Mouse (Mus musculus): ENCODE measurements around the gene Atf3. TPM values are rescaled to one million over a fixed set of nuclear protein-coding genes. Genes with fewer than 3 reads are reported as not detected.

Gene Atf3
- polyA plus RNA-seq, 1 experiment from 2014 or later = 1.7 TPM

DNA sequence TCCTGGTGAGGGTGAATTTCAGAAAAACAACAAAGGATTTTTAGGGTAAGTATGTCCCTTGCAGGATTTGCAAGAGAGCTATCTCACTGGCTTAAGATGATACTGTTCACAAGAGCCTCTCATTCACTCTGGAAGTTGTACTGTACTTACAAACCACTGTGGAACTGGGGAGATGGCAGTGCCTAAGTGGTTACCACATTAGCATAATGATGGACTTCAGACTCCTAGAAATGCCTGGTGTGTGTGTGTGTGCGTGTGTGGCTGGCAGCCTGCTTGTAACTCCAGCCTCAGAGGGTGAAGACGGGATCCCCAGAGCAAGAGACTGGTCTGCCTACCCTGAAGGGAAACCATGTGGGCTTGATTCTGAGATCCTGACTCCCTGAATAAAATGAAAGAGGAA lies 14.3 kb downstream of the Atf3 start:
- Histone ChIP-seq H3K27ac (no peak overlapping the region), H3K9me3 (no peaks in the 10 kb centered on the region), H3K27me3 (no peaks in the 10 kb centered on the region), H3K9ac (no peak overlapping the region), H3K4me3 (replicated peaks) (no peak overlapping the region), H3K4me2 (no peak overlapping the region), H3K36me3 (replicated peaks) (no peaks in the 10 kb centered on the region), H3K4me1 (no peaks in the 10 kb centered on the region)
- 76% methylated on average over 2 of the region's 2 CpGs for WGBS
- ATAC-seq (ENCODE audit: low FRiP score) = no peak

DNA sequence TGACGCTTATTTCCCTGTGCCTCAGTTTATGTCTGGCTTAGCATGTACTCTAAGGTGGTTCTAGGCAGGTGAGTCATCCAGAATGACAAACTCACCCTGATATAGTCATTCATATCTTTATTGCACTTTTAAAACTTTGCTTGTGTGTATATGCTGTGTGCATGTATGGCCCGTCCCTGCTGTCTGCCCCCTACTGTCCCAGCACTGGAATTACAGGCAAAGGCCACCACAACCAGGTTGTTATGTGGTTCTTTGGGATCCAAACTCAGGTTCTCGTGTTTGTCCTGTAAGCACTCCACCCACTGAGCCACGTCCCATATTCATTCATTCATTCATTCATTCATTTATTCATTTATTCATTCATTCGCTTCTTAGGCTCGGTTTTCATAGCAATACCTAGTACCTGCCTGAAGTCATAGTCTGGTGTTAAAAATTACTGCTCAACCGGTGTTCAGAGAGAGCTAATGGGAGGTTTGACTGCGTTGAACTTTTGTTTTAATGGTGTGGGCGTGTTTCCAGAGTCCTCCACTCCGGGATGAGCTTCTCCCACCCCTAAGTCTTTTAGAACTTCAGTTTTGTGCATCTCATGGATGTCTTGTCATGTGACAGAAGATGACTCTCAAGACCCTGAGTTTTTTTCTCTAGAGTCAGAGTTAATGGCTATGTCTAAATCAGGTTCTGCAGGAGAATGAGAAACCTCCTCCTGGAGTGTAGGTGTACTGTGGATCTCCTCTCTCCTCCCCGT lies 15.5 kb downstream of the Atf3 start:
- no peaks in the 10 kb centered on the region for H3K4me1 ChIP-seq
- H3K27me3 ChIP-seq = no peaks in the 10 kb centered on the region
- H3K9me3 ChIP-seq = no peaks in the 10 kb centered on the region
- no peak overlapping the region for H3K27ac ChIP-seq
- no peaks in the 10 kb centered on the region for H3K36me3 ChIP-seq (replicated peaks)
- 86% methylated on average over 11 of the region's 11 CpGs for WGBS
- H3K4me3 ChIP-seq (replicated peaks) = no peak overlapping the region
- no peak for ATAC-seq (ENCODE audit: low FRiP score)
- no peak overlapping the region for H3K4me2 ChIP-seq
- H3K9ac ChIP-seq = no peak overlapping the region

DNA sequence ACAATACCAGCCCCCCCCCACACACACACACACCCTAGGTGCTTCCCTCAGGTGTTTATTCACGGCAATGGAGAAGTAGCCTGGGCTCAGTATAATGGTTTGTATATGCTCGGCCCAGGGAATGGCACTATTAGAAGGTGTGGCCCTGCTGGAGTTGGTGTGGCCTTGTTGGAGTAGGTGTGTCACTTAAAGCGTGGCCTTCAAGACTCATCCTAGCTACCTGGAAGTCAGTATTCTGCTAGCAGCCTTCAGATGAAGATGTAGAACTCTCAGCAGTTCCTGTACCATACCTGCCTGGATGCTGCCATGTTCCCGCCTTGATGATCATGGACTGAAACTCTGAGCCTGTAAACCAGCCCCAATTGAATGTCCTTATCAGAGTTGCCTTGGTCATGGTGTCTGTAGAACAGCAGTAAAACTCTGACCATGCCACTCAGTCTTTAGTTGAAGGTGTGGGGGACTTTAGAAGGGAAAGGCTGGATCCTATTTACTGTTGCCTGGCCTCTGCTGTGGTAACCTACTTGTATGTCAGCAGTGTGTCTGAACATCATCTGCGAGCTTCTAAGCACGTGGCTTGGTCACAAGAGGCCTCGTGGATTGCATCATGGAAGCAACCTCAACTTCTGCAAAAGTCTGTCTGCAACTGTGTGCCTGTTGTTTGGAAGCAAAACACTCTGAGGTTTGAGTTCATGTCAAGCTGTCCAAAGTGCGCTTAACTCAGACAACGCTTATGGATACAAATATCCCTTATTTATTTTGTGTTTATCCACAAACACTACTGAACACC lies 16.8 kb downstream of the Atf3 start:
- Histone ChIP-seq H3K4me2 (no peak overlapping the region), H3K36me3 (replicated peaks) (no peaks in the 10 kb centered on the region), H3K27me3 (no peaks in the 10 kb centered on the region), H3K4me3 (replicated peaks) (no peak overlapping the region), H3K9ac (no peak overlapping the region), H3K27ac (no peak overlapping the region), H3K9me3 (no peaks in the 10 kb centered on the region), H3K4me1 (no peaks in the 10 kb centered on the region)
- ATAC-seq (ENCODE audit: low FRiP score) = no peak
- 88% methylated on average over 9 of the region's 9 CpGs for WGBS

DNA sequence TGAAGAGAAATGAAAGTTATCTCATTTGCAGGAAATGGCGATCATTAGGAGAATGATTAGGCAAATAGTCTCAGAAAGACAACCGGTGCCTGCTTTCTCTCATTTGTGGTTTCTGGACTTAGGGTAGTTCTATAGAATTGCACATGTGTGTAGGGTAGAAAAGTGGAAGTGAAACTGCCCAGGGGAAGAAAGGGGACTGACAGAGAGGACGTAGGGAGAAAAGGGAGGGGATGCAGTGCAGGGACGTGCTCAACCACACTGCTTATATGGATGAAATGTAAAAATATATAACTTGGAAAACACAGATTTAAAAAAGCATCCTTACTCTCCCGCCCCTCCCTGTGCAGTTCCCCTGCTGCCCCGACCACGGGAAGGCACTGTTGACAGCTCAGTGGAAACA lies 19.9 kb downstream of the Atf3 start:
- Histone ChIP-seq H3K9me3 (no peaks in the 10 kb centered on the region), H3K4me3 (replicated peaks) (no peak overlapping the region), H3K36me3 (replicated peaks) (no peaks in the 10 kb centered on the region), H3K27ac (no peak overlapping the region), H3K4me2 (no peak overlapping the region), H3K4me1 (no peaks in the 10 kb centered on the region), H3K27me3 (no peaks in the 10 kb centered on the region), H3K9ac (no peak overlapping the region)
- no peak for ATAC-seq (ENCODE audit: low FRiP score)
- 82% methylated on average over 7 of the region's 7 CpGs for WGBS

DNA sequence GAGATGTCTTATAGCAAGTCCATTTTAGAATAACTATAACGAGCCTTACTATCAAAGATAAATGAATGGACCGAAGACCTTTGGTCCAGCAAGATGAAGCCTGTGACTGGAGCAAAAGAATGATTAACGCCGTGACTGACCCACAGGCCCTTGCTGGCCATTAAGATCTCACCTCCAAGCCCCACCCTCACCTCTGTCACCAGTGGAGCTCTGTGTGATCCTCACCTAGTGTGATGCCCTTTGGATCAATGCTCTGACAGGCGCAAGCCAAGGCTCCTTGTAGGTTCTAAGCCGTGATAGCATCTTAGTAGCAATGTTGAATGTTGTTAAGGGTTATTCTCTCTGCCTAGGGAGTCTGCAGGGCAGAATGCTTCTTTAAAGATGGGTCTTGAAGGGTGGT lies 21.8 kb downstream of the Atf3 start:
- 93% methylated on average over 6 of the region's 6 CpGs for WGBS
- no peak overlapping the region for H3K4me2 ChIP-seq
- no peaks in the 10 kb centered on the region for H3K36me3 ChIP-seq (replicated peaks)
- no peak overlapping the region for H3K4me3 ChIP-seq (replicated peaks)
- no peaks in the 10 kb centered on the region for H3K9me3 ChIP-seq
- no peak for ATAC-seq (ENCODE audit: low FRiP score)
- H3K9ac ChIP-seq = no peak overlapping the region
- no peak overlapping the region for H3K27ac ChIP-seq
- H3K27me3 ChIP-seq = peaks cover 12% of the 10 kb centered on the region; the same call in 1 of the 2 replicates
- no peaks in the 10 kb centered on the region for H3K4me1 ChIP-seq

DNA sequence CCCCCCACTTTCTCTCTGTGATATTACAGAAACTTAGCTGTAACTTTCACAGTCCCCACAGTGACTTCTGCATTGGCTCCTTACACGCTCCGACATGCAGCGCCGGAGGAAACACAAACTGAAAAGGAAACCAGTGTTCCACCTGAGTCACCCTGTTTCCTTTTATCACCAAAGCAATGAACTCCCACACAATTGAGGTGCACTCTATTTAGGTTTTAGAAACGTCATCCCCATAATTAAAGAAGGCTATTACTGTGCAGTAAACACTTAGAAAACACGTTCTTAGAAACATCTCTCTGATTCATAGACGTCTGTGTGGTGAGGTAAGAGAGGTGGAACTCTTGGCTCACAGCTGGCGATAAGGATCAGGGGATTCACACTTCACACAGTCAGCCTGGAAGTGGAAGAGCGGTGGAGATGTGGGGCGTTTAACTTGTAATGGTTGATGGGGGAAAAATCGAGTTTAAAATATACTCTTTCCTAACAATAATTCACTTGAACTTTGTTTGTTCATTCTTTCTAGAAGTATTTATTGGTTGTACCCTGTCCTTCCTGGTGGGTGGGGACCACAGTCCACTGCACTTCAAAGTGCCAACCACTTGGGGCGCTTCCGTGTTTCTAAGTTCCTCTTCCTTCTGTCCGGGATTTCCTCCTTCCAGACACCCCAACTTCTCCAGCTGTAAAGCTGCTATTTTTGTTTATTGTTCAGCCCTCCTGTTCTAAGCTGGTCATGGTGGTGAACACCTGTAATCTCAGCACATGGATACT lies 24.0 kb downstream of the Atf3 start:
- Histone ChIP-seq H3K27ac (no peak overlapping the region), H3K9me3 (no peaks in the 10 kb centered on the region), H3K27me3 (peaks cover 22% of the 10 kb centered on the region), H3K9ac (no peak overlapping the region), H3K4me2 (no peak overlapping the region), H3K36me3 (replicated peaks) (no peaks in the 10 kb centered on the region), H3K4me1 (peaks cover 8% of the 10 kb centered on the region), H3K4me3 (replicated peaks) (no peak overlapping the region)
- 56% methylated on average over 14 of the region's 14 CpGs for WGBS
- ATAC-seq (ENCODE audit: low FRiP score) = no peak

DNA sequence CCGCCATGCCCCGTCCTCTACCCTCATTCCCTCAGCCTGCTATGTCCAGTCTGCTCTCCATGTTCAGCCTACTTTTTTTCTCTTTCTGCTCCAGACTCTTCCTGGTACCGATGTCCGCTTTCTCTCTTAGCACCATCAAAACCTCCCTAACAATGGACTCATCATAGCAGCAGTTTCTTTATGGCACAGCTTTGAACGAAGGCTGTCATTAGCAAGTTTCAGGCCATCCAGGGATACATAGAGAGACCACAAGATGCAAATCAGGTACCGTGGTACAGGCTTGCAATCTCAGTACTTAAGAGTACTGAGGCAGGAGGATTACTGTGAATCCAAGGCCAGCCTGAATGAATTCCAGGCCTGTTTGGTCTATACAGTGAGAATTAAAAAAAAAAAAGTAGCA lies 25.1 kb downstream of the Atf3 start:
- H3K4me2 ChIP-seq = no peak overlapping the region
- WGBS = 90% methylated on average over 6 of the region's 6 CpGs
- H3K36me3 ChIP-seq (replicated peaks) = no peaks in the 10 kb centered on the region
- H3K9me3 ChIP-seq = no peaks in the 10 kb centered on the region
- peaks cover 31% of the 10 kb centered on the region for H3K27me3 ChIP-seq
- no peak overlapping the region for H3K27ac ChIP-seq
- ATAC-seq (ENCODE audit: low FRiP score) = no peak
- H3K9ac ChIP-seq = no peak overlapping the region
- no peak overlapping the region for H3K4me3 ChIP-seq (replicated peaks)
- peaks cover 8% of the 10 kb centered on the region for H3K4me1 ChIP-seq

DNA sequence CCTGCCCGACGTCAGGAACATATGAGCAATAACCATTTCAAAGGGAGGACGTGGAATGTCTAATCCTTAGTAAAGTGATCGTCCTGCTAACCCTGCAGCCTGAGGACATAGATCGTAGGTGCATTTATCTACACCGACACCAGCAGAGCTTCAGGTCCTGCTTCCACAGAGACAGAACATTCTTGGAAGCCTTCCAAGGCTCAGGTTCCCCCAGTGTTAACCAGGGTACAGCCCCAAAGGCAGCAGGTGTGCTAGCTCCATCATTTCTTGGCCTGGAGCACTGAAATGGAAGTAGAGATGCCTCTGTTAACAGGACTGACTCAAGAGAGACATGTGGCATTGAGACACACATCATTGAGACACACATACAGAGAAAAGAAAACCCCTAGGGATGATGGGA lies 25.6 kb downstream of the Atf3 start:
- H3K9ac ChIP-seq = no peak overlapping the region
- H3K27ac ChIP-seq = no peak overlapping the region
- H3K4me1 ChIP-seq = peaks cover 8% of the 10 kb centered on the region
- no peaks in the 10 kb centered on the region for H3K36me3 ChIP-seq (replicated peaks)
- H3K4me2 ChIP-seq = no peak overlapping the region
- H3K9me3 ChIP-seq = no peaks in the 10 kb centered on the region
- no peak overlapping the region for H3K4me3 ChIP-seq (replicated peaks)
- no peak for ATAC-seq (ENCODE audit: low FRiP score)
- WGBS = 60% methylated on average over 6 of the region's 6 CpGs
- H3K27me3 ChIP-seq = peaks cover 36% of the 10 kb centered on the region

DNA sequence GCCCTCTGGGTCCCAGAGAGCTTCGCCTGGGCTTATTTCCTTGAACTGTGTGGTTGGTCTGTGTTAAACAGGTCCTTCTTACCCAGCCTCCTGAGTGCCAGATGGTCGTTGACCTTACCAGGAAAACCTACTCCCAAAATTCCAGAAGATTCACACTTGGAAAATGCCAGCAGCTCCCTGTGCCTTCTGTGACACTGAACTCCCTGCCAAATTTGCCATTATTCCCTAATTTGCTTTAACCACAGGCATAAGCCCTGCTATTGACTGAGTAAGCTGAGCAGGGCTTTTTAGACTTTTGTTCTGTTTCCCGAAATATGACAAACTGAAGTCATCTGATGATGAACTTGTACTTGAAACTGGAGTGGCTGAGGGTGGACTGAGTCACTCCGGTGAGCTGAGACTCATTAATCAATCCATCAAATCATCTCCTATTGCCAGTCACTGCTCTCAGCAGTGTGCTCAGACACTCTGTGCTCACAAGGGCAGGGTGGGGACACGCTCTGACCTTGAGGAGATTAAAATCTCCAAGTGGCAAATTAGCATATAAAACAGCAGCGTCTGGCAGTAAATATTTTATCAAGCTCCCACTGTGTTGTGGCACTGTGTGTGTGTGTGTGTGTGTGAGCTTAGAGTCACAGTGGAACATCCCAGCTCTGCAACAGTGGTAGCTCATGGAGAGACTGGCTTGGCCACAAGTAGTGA lies 28.0 kb downstream of the Atf3 start:
- no peak overlapping the region for H3K4me2 ChIP-seq
- peaks cover 60% of the 10 kb centered on the region for H3K27me3 ChIP-seq
- H3K9ac ChIP-seq = no peak overlapping the region
- H3K36me3 ChIP-seq (replicated peaks) = no peaks in the 10 kb centered on the region
- H3K9me3 ChIP-seq = no peaks in the 10 kb centered on the region
- H3K4me3 ChIP-seq (replicated peaks) = no peak overlapping the region
- ATAC-seq (ENCODE audit: low FRiP score) = no peak
- H3K27ac ChIP-seq = no peak overlapping the region
- H3K4me1 ChIP-seq = peaks cover 28% of the 10 kb centered on the region
- WGBS = 53% methylated on average over 6 of the region's 6 CpGs

DNA sequence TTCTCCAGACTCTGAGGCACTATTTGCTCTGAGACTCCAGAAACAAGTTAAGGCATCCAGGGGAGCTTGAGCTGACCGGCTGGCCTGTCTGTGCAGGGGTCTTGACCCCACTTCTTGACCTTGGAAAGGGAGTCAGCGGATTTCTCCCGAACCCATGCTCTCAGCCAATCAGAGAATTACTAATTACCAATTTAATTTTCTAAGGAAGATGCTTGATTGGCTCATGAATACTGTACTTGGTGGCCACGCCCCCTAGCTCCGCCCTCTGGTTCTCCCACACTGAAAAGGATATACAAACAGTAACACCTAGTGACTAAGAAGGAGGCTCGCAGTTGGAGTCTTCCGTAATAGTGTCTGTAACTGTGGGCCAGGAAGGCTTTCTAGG lies 31.5 kb downstream of the Atf3 start:
- 6% methylated on average over 7 of the region's 7 CpGs for WGBS
- H3K9ac ChIP-seq = no peak overlapping the region
- no peak for ATAC-seq (ENCODE audit: low FRiP score)
- H3K27ac ChIP-seq = no peak overlapping the region
- H3K4me3 ChIP-seq (replicated peaks) = no peak overlapping the region
- peaks cover 56% of the 10 kb centered on the region for H3K4me1 ChIP-seq
- no peaks in the 10 kb centered on the region for H3K36me3 ChIP-seq (replicated peaks)
- no peaks in the 10 kb centered on the region for H3K9me3 ChIP-seq
- H3K27me3 ChIP-seq = peaks cover 85% of the 10 kb centered on the region
- peak overlapping the region; percentile 19; the same call in 1 of the 2 replicates for H3K4me2 ChIP-seq

DNA sequence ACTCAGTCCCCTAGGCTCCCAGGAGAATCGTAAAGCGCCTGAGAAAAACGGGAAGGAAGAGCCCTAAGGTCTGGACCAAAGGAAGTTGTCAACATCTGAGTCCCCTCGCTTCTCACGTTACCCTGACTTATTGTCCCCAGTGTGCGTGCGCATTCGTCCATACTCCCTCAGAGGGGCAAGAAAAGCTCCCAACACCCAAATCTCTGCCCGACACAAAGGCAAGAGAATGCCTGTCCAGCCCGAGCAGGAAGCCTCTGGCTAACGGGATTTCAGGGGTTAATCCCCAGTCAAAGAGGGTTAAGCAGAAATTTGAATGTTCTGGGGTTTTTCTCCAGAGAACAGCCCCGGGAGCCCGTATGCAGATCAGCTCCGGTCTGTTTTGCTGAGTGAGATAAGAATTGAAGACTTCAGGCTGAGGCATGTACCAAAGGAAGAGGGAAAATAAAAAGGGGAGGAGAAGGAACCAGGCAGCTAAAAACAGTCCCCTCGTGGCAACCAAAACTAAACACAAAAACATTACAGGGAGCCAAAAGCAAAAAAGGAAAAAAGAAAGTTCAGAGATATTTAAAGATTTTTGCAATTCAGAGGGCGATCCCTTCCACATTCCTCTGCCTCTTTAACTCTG lies 32.0 kb downstream of the Atf3 start:
- peak overlapping the region; percentile 97 for H3K4me2 ChIP-seq
- no peaks in the 10 kb centered on the region for H3K9me3 ChIP-seq
- peaks cover 56% of the 10 kb centered on the region for H3K4me1 ChIP-seq
- H3K27me3 ChIP-seq = peaks cover 86% of the 10 kb centered on the region
- no peak overlapping the region for H3K9ac ChIP-seq
- H3K36me3 ChIP-seq (replicated peaks) = no peaks in the 10 kb centered on the region
- H3K27ac ChIP-seq = no peak overlapping the region
- 0% methylated on average over 16 of the region's 16 CpGs for WGBS
- no peak for ATAC-seq (ENCODE audit: low FRiP score)
- H3K4me3 ChIP-seq (replicated peaks) = peak overlapping the region; percentile 50

Measured in forebrain, embryonic 12.5 days (tissue).